21 mouse cellular contexts compared by ENCODE assay signal in genomic region chr9:31352716-31353115, GRCm38 (mm10).
"Had no signal": no experiment of that assay in that cellular context is flagged by ENCODE, and none has a peak within 500 bp of the region (broad histone marks: within the 10 kb centered on the region; RNA-seq: fewer than 3 reads in every experiment).

No protein-coding gene starts in this region.

- DNase-seq: lung, adult 18-20 months; lung, embryonic 14.5 days; lung, postnatal 10 days; lung, postnatal 4 days; midbrain, embryonic 14.5 days; retina, postnatal 1 day; right cerebral cortex, adult 18-20 months; right cerebral cortex, postnatal 25 days; right cerebral cortex, postnatal 4 days; spleen, adult 18-20 months; thymus, adult 18-20 months; thymus, postnatal 14 days; thymus, postnatal 4 days had no signal

- H3K4me3 ChIP-seq: midbrain, embryonic 10.5 days; midbrain, embryonic 12.5 days; myocyte; neural tube, embryonic 13.5 days; neural tube, embryonic 15.5 days; stomach, embryonic 15.5 days had no signal

- H3K9me3 ChIP-seq: midbrain, embryonic 10.5 days; midbrain, embryonic 12.5 days; neural tube, embryonic 13.5 days; neural tube, embryonic 15.5 days; stomach, embryonic 15.5 days had no signal

- H3K9ac ChIP-seq: liver, embryonic 14.5 days; lung, embryonic 14.5 days; midbrain, embryonic 12.5 days; neural tube, embryonic 13.5 days; neural tube, embryonic 15.5 days; stomach, embryonic 15.5 days had no signal

- H3K4me1 ChIP-seq: midbrain, embryonic 10.5 days; midbrain, embryonic 12.5 days; neural tube, embryonic 13.5 days; neural tube, embryonic 15.5 days; stomach, embryonic 15.5 days had no signal

- H3K27me3 ChIP-seq: midbrain, embryonic 12.5 days; neural tube, embryonic 13.5 days; neural tube, embryonic 15.5 days; stomach, embryonic 15.5 days had no signal

- H3K4me2 ChIP-seq: lung, embryonic 14.5 days; midbrain, embryonic 12.5 days; neural tube, embryonic 13.5 days; neural tube, embryonic 15.5 days; stomach, embryonic 15.5 days had no signal

- ATAC-seq: midbrain, embryonic 16.5 days had no signal

- H3K27ac ChIP-seq: liver, embryonic 14.5 days; midbrain, embryonic 10.5 days; midbrain, embryonic 12.5 days; neural tube, embryonic 13.5 days; neural tube, embryonic 15.5 days; stomach, embryonic 15.5 days had no signal
